Mouse (Mus musculus) E14TG2a.4 (cell line): ENCODE results near the gene Rxra.

Source experiments
- H3K27me3 ChIP-seq: 2 replicates; pipeline ENCODE4 v1.6.1; 2014; ENCODE audit warnings: low read length, control low read depth; ENCODE audit not compliant: insufficient read depth
- H3K36me3 ChIP-seq: 2 replicates; pipeline ENCODE4 v1.6.1; 2014; ENCODE audit warnings: low read length, control low read depth; ENCODE audit not compliant: insufficient read depth
- H3K4me1 ChIP-seq: replicated peaks from 2 replicates; pipeline ENCODE4 v1.6.1; 2014; ENCODE audit warnings: low read depth, low read length, control low read depth
- H3K4me3 ChIP-seq: replicated peaks from 2 replicates; pipeline ENCODE4 v1.5.1; 2014; ENCODE audit warnings: mild to moderate bottlenecking, low read length
- H3K9me3 ChIP-seq: 2 replicates; pipeline ENCODE4 v1.6.1; 2014; ENCODE audit warnings: low read length, control low read depth
- CTCF ChIP-seq: conservative IDR thresholded peaks from 2 replicates; pipeline ENCODE4 v1.5.1; 2014; ENCODE audit warnings: low read length
- NANOG ChIP-seq: IDR thresholded peaks from 2 replicates; pipeline ENCODE4 v1.6.1; 2014; ENCODE audit warnings: borderline replicate concordance, low read length, mixed read lengths
- POU5F1 ChIP-seq: IDR thresholded peaks from 2 replicates; pipeline ENCODE4 v1.6.1; 2014; ENCODE audit warnings: low read length, borderline replicate concordance

Rxra gene

DNA sequence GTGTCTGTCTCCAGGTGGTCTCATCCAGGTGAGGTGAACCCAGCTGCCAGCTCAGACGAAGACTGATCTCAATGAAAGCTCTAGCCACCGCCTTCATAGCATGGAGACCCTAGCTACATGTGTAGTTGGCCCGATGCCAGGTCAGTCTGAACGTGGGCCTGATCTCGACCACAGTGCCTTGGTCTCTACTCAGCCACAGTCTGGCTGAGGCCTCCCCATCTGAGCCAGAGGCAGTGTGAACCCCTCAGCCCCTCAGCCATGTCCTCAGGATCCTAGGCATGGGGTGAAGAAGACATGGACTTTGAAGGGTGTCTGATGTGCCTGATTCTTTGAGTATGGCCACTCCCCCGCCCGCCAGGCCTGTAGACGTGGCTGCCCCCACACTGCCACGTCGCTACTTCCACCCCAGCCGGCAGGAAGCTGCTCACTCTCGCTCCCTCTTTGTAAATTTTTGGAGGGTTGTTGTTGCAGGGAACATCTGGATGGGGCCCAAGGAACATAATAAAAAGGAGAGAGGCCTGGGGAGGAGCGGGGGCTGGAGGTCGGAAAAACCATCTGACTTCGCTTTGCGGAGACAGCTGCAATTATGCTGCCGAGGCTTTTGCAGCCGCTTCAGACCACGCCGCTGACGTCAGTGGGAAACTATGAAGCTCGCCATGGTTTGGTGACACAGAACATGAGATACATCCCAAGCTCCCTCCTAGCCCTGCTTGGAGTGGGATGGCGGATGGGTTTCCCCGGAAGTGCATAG, 97.9 kb downstream of the Rxra start:
- Histone ChIP-seq H3K4me1 (peaks cover 16% of the 10 kb centered on the region; the same call in 1 of the 2 replicates), H3K4me3 (peak overlapping the region; percentile 51), H3K36me3 (no peaks in the 10 kb centered on the region), H3K9me3 (no peaks in the 10 kb centered on the region), H3K27me3 (peaks cover 17% of the 10 kb centered on the region; the same call in 1 of the 2 replicates)
- no peak for TF ChIP-seq NANOG
- no peak for TF ChIP-seq CTCF
- TF ChIP-seq POU5F1, result no peak

DNA sequence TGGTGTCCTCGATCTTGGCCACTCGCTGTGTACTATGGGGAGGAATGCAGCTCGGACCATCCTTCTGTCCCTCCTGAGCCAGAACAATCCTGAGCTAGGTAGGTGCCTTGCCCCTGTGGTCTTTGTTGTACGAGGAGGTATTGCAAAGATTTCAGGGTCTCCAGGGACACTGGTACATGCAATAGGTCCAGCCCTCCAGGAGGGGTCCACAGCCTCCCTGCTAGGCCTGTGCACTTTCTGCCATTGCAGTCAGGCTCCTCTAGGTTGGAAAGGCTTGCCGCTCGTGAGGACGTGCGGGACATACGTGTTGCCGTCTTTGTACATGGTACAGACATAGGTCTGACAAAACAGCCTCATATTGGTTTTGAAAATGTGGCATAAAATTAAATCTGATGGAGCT, 98.8 kb downstream of the Rxra start:
- TF ChIP-seq POU5F1 (no peak), CTCF (no peak), NANOG (no peak)
- Histone ChIP-seq H3K36me3 (no peaks in the 10 kb centered on the region), H3K4me1 (peaks cover 12% of the 10 kb centered on the region; the same call in 1 of the 2 replicates), H3K9me3 (no peaks in the 10 kb centered on the region), H3K4me3 (no peak overlapping the region), H3K27me3 (peaks cover 17% of the 10 kb centered on the region; the same call in 1 of the 2 replicates)

DNA sequence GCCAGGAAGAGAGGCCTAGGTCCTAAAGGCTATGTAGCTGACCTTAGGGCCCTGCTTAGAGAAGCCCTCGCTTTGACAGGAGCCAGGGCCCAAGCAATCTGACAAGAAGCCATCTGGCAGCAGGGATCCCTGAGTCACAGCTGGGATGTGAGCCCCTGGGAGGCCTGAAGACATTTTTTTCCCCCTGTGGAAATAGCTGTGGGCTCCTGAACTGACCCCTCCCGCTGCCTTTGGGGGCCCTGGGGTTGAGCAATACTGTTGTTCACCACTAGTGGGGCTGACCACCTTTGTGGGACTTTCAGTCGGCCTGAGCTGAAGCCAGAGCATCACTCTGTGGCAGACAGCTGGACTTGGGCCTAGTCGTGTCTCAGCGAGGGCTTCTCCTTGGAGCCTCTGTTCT, 99.4 kb downstream of the Rxra start:
- H3K36me3 ChIP-seq, result no peaks in the 10 kb centered on the region
- no peaks in the 10 kb centered on the region for H3K9me3 ChIP-seq
- no peak overlapping the region for H3K4me3 ChIP-seq
- TF ChIP-seq NANOG (no peak), CTCF (peak; percentile 21; the same call in 1 of the 2 replicates), POU5F1 (no peak)
- peaks cover 12% of the 10 kb centered on the region; the same call in 1 of the 2 replicates for H3K4me1 ChIP-seq
- peaks cover 17% of the 10 kb centered on the region; the same call in 1 of the 2 replicates for H3K27me3 ChIP-seq

DNA sequence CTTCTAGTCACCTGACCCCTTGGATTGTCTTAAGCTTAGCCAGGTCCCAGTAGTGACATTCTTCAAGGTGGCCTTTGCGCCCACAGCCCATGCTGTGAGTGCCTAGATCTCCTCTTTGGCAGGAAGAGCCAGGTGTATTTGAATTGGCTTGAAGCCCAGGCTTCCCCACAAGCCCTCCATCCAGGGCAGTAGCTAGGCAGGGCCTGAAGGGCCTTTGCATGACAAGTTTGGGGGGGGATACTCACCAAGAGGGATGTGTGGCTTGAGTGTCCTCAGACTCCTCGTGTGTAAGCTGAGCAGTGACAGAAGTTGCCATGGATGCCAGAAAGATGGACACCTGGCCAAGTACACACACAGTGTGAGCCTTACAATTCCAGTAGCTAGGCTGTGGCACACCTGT, 101.5 kb downstream of the Rxra start:
- Histone ChIP-seq H3K4me3 (no peak overlapping the region), H3K27me3 (peaks cover 17% of the 10 kb centered on the region; the same call in 1 of the 2 replicates), H3K9me3 (no peaks in the 10 kb centered on the region), H3K4me1 (peaks cover 12% of the 10 kb centered on the region; the same call in 1 of the 2 replicates), H3K36me3 (no peaks in the 10 kb centered on the region)
- TF ChIP-seq CTCF (no peak), POU5F1 (no peak), NANOG (no peak)

DNA sequence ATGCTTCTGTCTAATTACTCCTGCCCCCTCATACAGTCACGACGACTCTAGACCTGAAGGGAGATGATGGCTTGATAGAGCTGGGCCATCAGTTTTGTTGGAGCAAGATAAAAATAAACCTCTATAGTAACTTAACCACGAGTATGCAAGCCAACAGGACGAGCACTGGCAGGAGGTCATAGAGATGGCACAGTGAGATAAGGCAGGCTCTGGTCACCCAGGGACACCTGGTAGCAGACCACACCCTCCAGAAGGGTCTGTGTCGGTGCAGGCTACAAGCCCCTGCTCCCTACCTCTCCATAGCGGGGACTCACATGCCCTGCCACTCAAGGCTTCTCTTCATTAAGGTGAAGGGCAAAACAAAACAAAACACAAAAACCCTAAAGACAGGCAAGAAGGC, 102.0 kb downstream of the Rxra start:
- TF ChIP-seq CTCF, result no peak
- no peak for TF ChIP-seq POU5F1
- H3K36me3 ChIP-seq, result no peaks in the 10 kb centered on the region
- no peaks in the 10 kb centered on the region for H3K9me3 ChIP-seq
- H3K4me3 ChIP-seq, result no peak overlapping the region
- H3K4me1 ChIP-seq, result peaks cover 12% of the 10 kb centered on the region; the same call in 1 of the 2 replicates
- peaks cover 16% of the 10 kb centered on the region; the same call in 1 of the 2 replicates for H3K27me3 ChIP-seq

DNA sequence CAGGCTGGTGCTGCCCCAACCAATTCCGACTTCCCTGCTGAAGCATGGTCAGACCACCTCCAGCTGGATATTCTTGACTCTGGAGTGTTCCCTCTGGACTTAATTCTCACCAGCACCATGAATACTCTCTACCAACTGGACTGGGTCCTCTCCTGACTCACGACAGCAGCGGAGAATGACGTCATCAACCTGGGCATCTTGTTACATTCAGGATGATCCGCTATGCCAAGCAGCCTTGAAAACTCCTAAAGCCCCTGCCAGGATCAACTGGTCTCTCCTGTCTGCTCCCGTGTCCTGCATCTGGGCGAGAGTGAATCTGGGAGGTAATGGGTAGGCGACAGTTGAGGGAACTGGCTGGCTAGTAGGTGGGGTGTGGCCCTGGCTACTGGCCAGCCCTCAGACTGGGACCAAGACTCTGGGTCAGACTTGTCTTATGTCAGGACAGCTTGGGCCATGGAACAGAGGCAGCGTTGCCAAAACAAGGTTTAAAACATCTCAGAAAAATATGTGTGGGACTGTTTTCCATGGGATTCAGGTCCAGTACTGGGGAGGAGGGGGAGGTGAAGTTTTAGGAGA, 103.1 kb downstream of the Rxra start:
- peaks cover 7% of the 10 kb centered on the region; the same call in 1 of the 2 replicates for H3K27me3 ChIP-seq
- peaks cover 5% of the 10 kb centered on the region; the same call in 1 of the 2 replicates for H3K4me1 ChIP-seq
- H3K9me3 ChIP-seq, result no peaks in the 10 kb centered on the region
- H3K4me3 ChIP-seq, result no peak overlapping the region
- no peaks in the 10 kb centered on the region for H3K36me3 ChIP-seq
- no peak for TF ChIP-seq POU5F1
- TF ChIP-seq NANOG, result no peak
- TF ChIP-seq CTCF, result no peak

DNA sequence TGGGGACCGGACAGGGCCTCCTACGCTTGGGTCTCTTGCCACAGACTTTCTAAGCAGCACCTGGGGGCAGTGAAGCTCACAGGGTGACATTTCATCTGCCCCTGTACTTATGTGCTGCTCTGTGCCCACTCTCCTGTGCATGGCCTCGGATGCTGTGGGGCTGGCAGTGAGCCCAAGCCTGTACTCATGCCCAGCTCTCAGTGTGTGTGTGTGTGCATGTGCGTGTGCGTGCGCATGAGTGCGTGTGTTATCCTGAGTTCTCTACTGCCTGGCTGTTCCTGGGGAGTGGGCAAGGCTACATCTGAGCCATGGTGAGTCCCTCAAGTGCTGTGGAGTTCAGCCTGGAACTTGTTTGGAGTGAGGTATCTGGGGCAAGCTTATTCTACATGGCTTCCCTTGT, 103.9 kb downstream of the Rxra start:
- Histone ChIP-seq H3K27me3 (no peaks in the 10 kb centered on the region), H3K9me3 (no peaks in the 10 kb centered on the region), H3K4me3 (no peak overlapping the region), H3K4me1 (no peaks in the 10 kb centered on the region), H3K36me3 (no peaks in the 10 kb centered on the region)
- TF ChIP-seq NANOG, result no peak
- TF ChIP-seq CTCF, result no peak
- TF ChIP-seq POU5F1, result no peak

DNA sequence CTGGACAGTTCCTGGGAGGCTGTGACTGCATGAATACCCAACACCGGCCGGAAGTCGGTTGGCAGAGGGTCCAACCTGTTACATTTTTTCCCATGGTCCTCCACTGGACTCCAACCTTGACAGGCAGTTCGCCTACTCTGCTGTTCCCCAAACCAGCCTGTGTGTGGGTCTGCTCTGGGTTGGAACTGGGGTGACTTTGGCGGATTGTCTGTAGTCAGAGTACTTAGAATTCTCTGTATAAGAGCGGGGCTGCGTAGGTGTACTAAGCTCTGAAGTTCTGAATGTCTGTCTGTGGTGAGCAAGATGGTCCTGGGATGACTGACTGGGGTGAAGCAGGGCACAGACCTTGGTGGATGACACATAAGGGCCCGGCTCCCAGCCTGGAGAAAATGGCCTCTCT, 109.1 kb downstream of the Rxra start:
- Histone ChIP-seq H3K4me3 (no peak overlapping the region), H3K9me3 (0 out of 2 replicates have a peak, but pooled peaks cover 9% of the 10 kb centered on the region), H3K36me3 (no peaks in the 10 kb centered on the region), H3K4me1 (no peaks in the 10 kb centered on the region), H3K27me3 (no peaks in the 10 kb centered on the region)
- TF ChIP-seq POU5F1 (no peak), CTCF (no peak), NANOG (no peak)
